Mouse (Mus musculus): ENCODE data around the gene Taf15.

- TF ChIP-seq CTCF (IDR thresholded peaks at IDR 0.05; ENCODE audit: low read depth, low read length) (no peak), POLR2A (IDR thresholded peaks at IDR 0.05; ENCODE audit: extremely low read depth, insufficient read depth, low read length) (no peak)
Measured at GRCm38 (mm10) chr11:83447612-83448011, 25.3 kb upstream of the Taf15 start.
